Mouse (Mus musculus): ENCODE results near the gene Tcf7l2.

DNA sequence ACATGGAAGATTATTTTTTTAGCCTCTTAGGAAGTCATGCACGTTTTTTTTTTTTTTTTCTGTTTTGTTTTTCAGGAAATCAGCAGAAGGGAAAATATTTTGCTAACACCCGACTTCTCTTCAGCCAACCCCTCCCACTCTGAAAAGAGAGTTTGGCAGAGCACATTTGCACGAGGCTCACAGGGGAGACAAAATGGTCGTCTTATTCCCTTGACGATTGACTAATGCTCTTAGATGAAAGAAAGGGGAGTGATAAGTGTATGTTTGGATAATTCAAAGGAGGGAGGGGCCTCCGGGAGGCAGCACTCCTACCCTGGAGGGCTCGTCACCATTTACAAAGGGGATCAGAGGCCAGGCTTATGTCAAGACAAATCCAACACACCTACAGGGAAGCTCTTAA, 224.4 kb downstream of the Tcf7l2 start:
- TF ChIP-seq TAL1 (IDR thresholded peaks at IDR 0.05; ENCODE audit: low read length) (no peak), GATA1 (IDR thresholded peaks at IDR 0.05; ENCODE audit: low read length) (no peak)
